Mouse (Mus musculus) neural tube, embryonic 13.5 days (tissue): ENCODE measurements at regions not wholly inside any gene's neighbourhood (a gene's known extent, or its start where the extent isn't known, plus 50 kb on each side); places are given as distances from the start of the nearest gene placed in this dataset.
"Not testable (repeated sequence)": the region's sequence is repeated elsewhere in the genome, so short reads cannot be mapped to it uniquely, and the experiment has no call there.

Experiments
- ATAC-seq: fragments of 200-750 bp; cut with Nextera tagmentation; 2 replicates; pipeline ENCODE4 v1.8.0; 2017; ENCODE audit warnings: low read depth, mild to moderate bottlenecking, moderate TSS enrichment, moderate library complexity
- H3K27ac ChIP-seq: fragments of 300-500 bp; sonication (generic); replicated peaks from 2 replicates; pipeline ENCODE4 v1.5.1; 2015; ENCODE audit warnings: moderate library complexity, mild to moderate bottlenecking, inconsistent platforms
- H3K27me3 ChIP-seq: fragments of 300-500 bp; sonication (generic); 2 replicates; pipeline ENCODE4 v1.6.1; 2015; ENCODE audit warnings: mild to moderate bottlenecking, inconsistent platforms
- H3K36me3 ChIP-seq: fragments of 300-500 bp; sonication (generic); 2 replicates; pipeline ENCODE4 v1.6.1; 2015; ENCODE audit warnings: mild to moderate bottlenecking, inconsistent platforms
- H3K4me1 ChIP-seq: fragments of 300-500 bp; sonication (generic); replicated peaks from 2 replicates; pipeline ENCODE4 v1.6.1; 2015; ENCODE audit warnings: inconsistent platforms
- H3K4me2 ChIP-seq: fragments of 300-500 bp; sonication (generic); 2 replicates; pipeline ENCODE4 v1.6.1; 2015; ENCODE audit warnings: inconsistent platforms, mild to moderate bottlenecking, moderate library complexity
- H3K4me3 ChIP-seq: fragments of 300-500 bp; sonication (generic); 2 replicates; pipeline ENCODE4 v1.5.1; 2015; ENCODE audit warnings: mild to moderate bottlenecking, inconsistent platforms
- H3K9ac ChIP-seq: fragments of 300-500 bp; sonication (generic); 2 replicates; pipeline ENCODE4 v1.6.1; 2015; ENCODE audit warnings: moderate library complexity, mild to moderate bottlenecking, inconsistent platforms
- H3K9me3 ChIP-seq: fragments of 300-500 bp; sonication (generic); 2 replicates; pipeline ENCODE4 v1.6.1; 2016; ENCODE audit warnings: inconsistent platforms
- WGBS: fragments of 180-500 bp; shearing (Covaris S2); methylation state at CpG from one replicate; pipeline ENCODE4 v1.1.7; 2015; 5-methylcytosine and 5-hydroxymethylcytosine counted together

GRCm38 (mm10) chr6:70517932-70518331 is 274.1 kb downstream of the Rpia start:
- Histone ChIP-seq H3K27me3 (no peaks in the 10 kb centered on the region), H3K4me3 (no peak overlapping the region), H3K27ac (no peak overlapping the region), H3K9me3 (no peaks in the 10 kb centered on the region), H3K4me1 (no peaks in the 10 kb centered on the region), H3K36me3 (no peaks in the 10 kb centered on the region), H3K9ac (no peak overlapping the region), H3K4me2 (no peak overlapping the region)
- no peak for ATAC-seq

- H3K27ac ChIP-seq, result no peak overlapping the region
- H3K9ac ChIP-seq, result no peak overlapping the region
- no peaks in the 10 kb centered on the region for H3K27me3 ChIP-seq
- H3K4me1 ChIP-seq, result 0 out of 2 replicates have a peak, but pooled peaks cover 4% of the 10 kb centered on the region
- H3K4me2 ChIP-seq, result no peak overlapping the region
- H3K4me3 ChIP-seq, result no peak overlapping the region
- no peaks in the 10 kb centered on the region for H3K36me3 ChIP-seq
- H3K9me3 ChIP-seq, result no peaks in the 10 kb centered on the region
- WGBS, result 90% methylated on average over 1 of the region's 1 CpGs
- ATAC-seq, result peak; percentile 32; the same call in 1 of the 2 replicates
These were observed 323.2 kb downstream of the Rpia start for GRCm38 (mm10) chr6:70468623-70469479.

GRCm38 (mm10) chr6:70457279-70457678 is 334.8 kb downstream of the Rpia start:
- H3K9ac ChIP-seq, result no peak overlapping the region
- H3K4me2 ChIP-seq, result no peak overlapping the region
- no peak overlapping the region for H3K27ac ChIP-seq
- no peak overlapping the region for H3K4me3 ChIP-seq
- no peaks in the 10 kb centered on the region for H3K27me3 ChIP-seq
- ATAC-seq, result no peak
- 92% methylated on average over 3 of the region's 3 CpGs for WGBS
- no peaks in the 10 kb centered on the region for H3K36me3 ChIP-seq
- H3K4me1 ChIP-seq, result no peaks in the 10 kb centered on the region
- no peaks in the 10 kb centered on the region for H3K9me3 ChIP-seq

- not testable (repeated sequence) for H3K4me3 ChIP-seq, H3K36me3 ChIP-seq, H3K4me1 ChIP-seq, H3K9ac ChIP-seq, H3K4me2 ChIP-seq, H3K27ac ChIP-seq, H3K9me3 ChIP-seq, H3K27me3 ChIP-seq, ATAC-seq
- 90% methylated on average over 2 of the region's 2 CpGs for WGBS
These were observed 357.3 kb downstream of the Rpia start for GRCm38 (mm10) chr6:70434739-70435138.

- not testable (repeated sequence) for H3K4me1 ChIP-seq, ATAC-seq, H3K36me3 ChIP-seq, H3K4me2 ChIP-seq, H3K27me3 ChIP-seq, H3K9me3 ChIP-seq, H3K4me3 ChIP-seq, H3K27ac ChIP-seq, H3K9ac ChIP-seq
- WGBS, result 91% methylated on average over 3 of the region's 3 CpGs
These were observed 385.7 kb downstream of the Rpia start for GRCm38 (mm10) chr6:70406290-70406689.

- not testable (repeated sequence) for H3K9ac ChIP-seq, H3K27me3 ChIP-seq, H3K36me3 ChIP-seq, H3K4me1 ChIP-seq, H3K9me3 ChIP-seq, H3K27ac ChIP-seq, H3K4me3 ChIP-seq, H3K4me2 ChIP-seq, ATAC-seq
These were observed 402.2 kb downstream of the Rpia start for GRCm38 (mm10) chr6:70389850-70390249.

DNA sequence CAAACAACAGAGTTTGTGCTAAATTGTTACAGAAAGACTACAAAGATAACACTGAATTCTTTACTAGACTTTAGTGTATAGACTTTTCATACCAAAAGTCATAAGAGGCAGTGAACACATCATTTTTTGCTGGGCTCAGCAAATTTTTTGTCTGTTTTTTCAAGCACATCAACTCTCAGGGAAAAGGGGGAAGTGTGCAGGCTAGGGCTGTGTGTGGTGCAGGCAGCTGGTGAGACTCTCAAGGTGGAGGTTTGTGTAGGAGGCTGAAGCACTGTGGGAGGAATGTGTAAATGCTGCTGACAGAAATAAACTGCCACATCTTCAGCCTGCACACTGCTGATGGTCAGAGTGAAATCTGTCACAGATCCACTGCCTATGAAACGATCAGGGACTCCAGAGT is 405.6 kb downstream of the Rpia start:
- not testable (repeated sequence) for H3K4me1 ChIP-seq, H3K4me3 ChIP-seq, H3K27ac ChIP-seq, H3K9ac ChIP-seq, H3K9me3 ChIP-seq, H3K27me3 ChIP-seq, H3K4me2 ChIP-seq, ATAC-seq, H3K36me3 ChIP-seq
- no CpG with 5 or more reads among the region's 1 CpGs for WGBS

DNA sequence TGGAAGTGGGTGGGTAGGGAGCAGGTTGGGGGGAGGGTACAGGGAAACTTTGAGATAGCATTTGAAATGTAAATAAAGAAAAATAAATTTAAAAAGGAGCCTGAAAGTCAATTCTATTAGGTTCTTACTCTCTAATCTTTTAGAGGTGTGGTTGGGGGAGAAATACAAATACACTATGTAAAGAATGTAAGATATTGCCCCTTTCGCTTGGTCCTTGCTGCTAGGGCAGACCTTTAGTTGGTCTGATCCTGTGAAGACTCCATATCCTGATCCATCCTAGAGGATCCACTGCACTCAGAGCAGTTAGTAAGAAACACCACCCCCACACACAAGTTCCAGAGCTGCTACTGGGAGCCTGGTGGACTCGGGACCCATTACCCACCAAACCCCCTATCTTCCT is 412.7 kb downstream of the Rpia start:
- not testable (repeated sequence) for H3K9me3 ChIP-seq, ATAC-seq
- WGBS, result 96% methylated on average over 2 of the region's 2 CpGs

DNA sequence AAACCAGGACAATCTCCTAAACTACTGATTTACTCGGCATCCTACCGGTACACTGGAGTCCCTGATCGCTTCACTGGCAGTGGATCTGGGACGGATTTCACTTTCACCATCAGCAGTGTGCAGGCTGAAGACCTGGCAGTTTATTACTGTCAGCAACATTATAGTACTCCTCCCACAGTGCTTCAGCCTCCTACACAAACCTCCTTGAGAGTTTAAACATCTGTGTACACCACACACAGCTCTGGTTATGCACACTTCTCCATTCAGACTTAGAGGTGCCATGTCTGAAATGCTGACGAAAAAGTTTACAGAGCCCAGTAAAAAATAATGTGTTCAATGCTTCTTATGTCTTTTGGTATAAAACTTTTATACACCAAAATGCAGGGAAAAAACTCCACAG is 420.2 kb downstream of the Rpia start:
- H3K9me3 ChIP-seq, H3K36me3 ChIP-seq, ATAC-seq, H3K27ac ChIP-seq, H3K4me1 ChIP-seq, H3K4me2 ChIP-seq, H3K9ac ChIP-seq, H3K4me3 ChIP-seq, H3K27me3 ChIP-seq: not testable (repeated sequence)
- WGBS, result 90% methylated on average over 5 of the region's 5 CpGs

More for the DNA sequence above, 412.7 kb downstream of the Rpia start:
- H3K27ac ChIP-seq, H3K4me2 ChIP-seq, H3K36me3 ChIP-seq, H3K4me3 ChIP-seq, H3K9ac ChIP-seq, H3K4me1 ChIP-seq, H3K27me3 ChIP-seq: not testable (repeated sequence)

- H3K4me1 ChIP-seq, result no peaks in the 10 kb centered on the region
- no peaks in the 10 kb centered on the region for H3K27me3 ChIP-seq
- H3K27ac ChIP-seq, result no peak overlapping the region
- 67% methylated on average over 2 of the region's 2 CpGs for WGBS
- no peak overlapping the region for H3K4me3 ChIP-seq
- H3K9me3 ChIP-seq, result no peaks in the 10 kb centered on the region
- H3K4me2 ChIP-seq, result no peak overlapping the region
- no peaks in the 10 kb centered on the region for H3K36me3 ChIP-seq
- H3K9ac ChIP-seq, result no peak overlapping the region
- ATAC-seq, result no peak
These were observed 435.7 kb downstream of the Rpia start for GRCm38 (mm10) chr6:70356303-70356702.

- Histone ChIP-seq H3K4me2 (no peak overlapping the region), H3K4me1 (no peaks in the 10 kb centered on the region), H3K36me3 (no peaks in the 10 kb centered on the region), H3K9ac (no peak overlapping the region), H3K27ac (no peak overlapping the region), H3K9me3 (no peaks in the 10 kb centered on the region), H3K27me3 (no peaks in the 10 kb centered on the region), H3K4me3 (no peak overlapping the region)
- no peak for ATAC-seq
- WGBS, result 82% methylated on average over 5 of the region's 5 CpGs
These were observed 449.9 kb downstream of the Rpia start for GRCm38 (mm10) chr6:70342147-70342546.

- not testable (repeated sequence) for H3K36me3 ChIP-seq, H3K27ac ChIP-seq, ATAC-seq, H3K27me3 ChIP-seq, H3K4me1 ChIP-seq, H3K9ac ChIP-seq, H3K4me3 ChIP-seq, H3K4me2 ChIP-seq, H3K9me3 ChIP-seq
- WGBS, result 90% methylated on average over 2 of the region's 2 CpGs
These were observed 451.3 kb downstream of the Rpia start for GRCm38 (mm10) chr6:70340691-70341090.

DNA sequence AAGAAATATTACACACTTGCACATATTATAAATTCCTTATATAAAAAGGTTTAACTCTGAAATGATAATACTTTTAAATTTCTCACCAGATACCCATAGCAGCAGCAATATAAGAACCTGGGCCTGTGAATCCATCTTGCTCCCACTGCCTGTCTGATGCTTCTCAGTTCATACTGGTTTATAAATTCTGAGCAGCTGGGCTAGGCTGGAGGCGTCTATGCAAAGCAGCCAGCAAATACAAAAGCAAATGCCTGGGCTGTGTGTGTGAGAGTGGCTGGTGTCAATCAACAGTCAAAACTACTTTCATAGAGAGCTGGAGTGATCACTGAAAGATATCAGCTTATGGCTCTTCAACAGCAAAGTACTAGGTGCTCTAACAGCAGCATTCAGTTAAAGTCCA is 476.7 kb downstream of the Rpia start:
- WGBS, result 87% methylated on average over 1 of the region's 1 CpGs
- Histone ChIP-seq H3K27me3 (no peaks in the 10 kb centered on the region), H3K4me1 (no peaks in the 10 kb centered on the region), H3K9me3 (no peaks in the 10 kb centered on the region), H3K36me3 (no peaks in the 10 kb centered on the region), H3K4me3 (no peak overlapping the region), H3K27ac (no peak overlapping the region), H3K4me2 (no peak overlapping the region), H3K9ac (no peak overlapping the region)
- ATAC-seq, result no peak
